Mouse (Mus musculus) liver, adult 2 months (tissue): ENCODE data around the gene H1fnt. TPM values are rescaled to one million over a fixed set of nuclear protein-coding genes. Genes with fewer than 3 reads are reported as not detected.

ENCODE experiments used
- DNase-seq: peaks from one replicate; pipeline ENCODE4 v3.0.0-alpha.2; 2011; ENCODE audit warnings: low read depth, low spot score; ENCODE audit errors: extremely low read depth
- H3K27ac ChIP-seq: fragments of 200-500 bp; replicated peaks from 2 replicates; pipeline ENCODE4 v1.5.1; 2012; ENCODE audit warnings: low read depth, mild to moderate bottlenecking, control low read depth, inconsistent platforms, low read length; ENCODE audit not compliant: insufficient read depth
- H3K27me3 ChIP-seq: fragments of 200-500 bp; 2 replicates; pipeline ENCODE4 v1.6.1; 2012; ENCODE audit warnings: mild to moderate bottlenecking, moderate library complexity, low read length, inconsistent platforms; ENCODE audit not compliant: control insufficient read depth, insufficient read depth
- H3K36me3 ChIP-seq: fragments of 200-500 bp; 2 replicates; pipeline ENCODE4 v1.6.1; 2012; ENCODE audit warnings: low read length, inconsistent platforms; ENCODE audit not compliant: control insufficient read depth, insufficient read depth
- H3K4me1 ChIP-seq: fragments of 200-500 bp; 2 replicates; pipeline ENCODE4 v1.6.1; 2011; ENCODE audit warnings: low read length; ENCODE audit not compliant: control insufficient read depth, insufficient read depth
- H3K4me3 ChIP-seq: fragments of 200-500 bp; 2 replicates; pipeline ENCODE4 v1.5.1; 2011; ENCODE audit warnings: low read depth, mild to moderate bottlenecking, control low read depth, low read length, moderate library complexity; ENCODE audit not compliant: insufficient read depth
- H3K79me2 ChIP-seq: fragments of 200-500 bp; 2 replicates; pipeline ENCODE4 v1.6.1; 2012; ENCODE audit warnings: inconsistent platforms, mild to moderate bottlenecking, low read length, moderate library complexity; ENCODE audit not compliant: control insufficient read depth, insufficient read depth
- H3K9ac ChIP-seq: fragments of 200-500 bp; 2 replicates; pipeline ENCODE4 v1.6.1; 2012; ENCODE audit warnings: low read depth, mild to moderate bottlenecking, control low read depth, inconsistent platforms, low read length
- CTCF ChIP-seq: fragments of 200-500 bp; IDR thresholded peaks from 2 replicates; pipeline ENCODE4 v1.5.1; 2011; ENCODE audit warnings: low read depth, low read length, control low read depth
- POLR2A ChIP-seq: fragments of 200-500 bp; IDR thresholded peaks from 2 replicates; pipeline ENCODE4 v1.6.1; 2011; ENCODE audit warnings: low read length, control low read depth; ENCODE audit not compliant: insufficient read depth; ENCODE audit errors: extremely low read depth
- WGBS: fragments of 180-500 bp; shearing (Covaris S2); methylation state at CpG from one replicate; pipeline ENCODE4 v1.1.7; 2018; 5-methylcytosine and 5-hydroxymethylcytosine counted together
- polyA plus RNA-seq: library from polyadenylated mRNA; depleted of rRNA; stranded (reverse); fragments of >200 nt; gene quantifications from 2 replicates; pipeline ENCODE4 v1.2.3, GENCODE M21; 2012
- total RNA-seq: library from RNA; depleted of rRNA; stranded (reverse); fragments of >200 nt; gene quantifications from 2 replicates; pipeline ENCODE4 v1.2.3, GENCODE M21; 2014

H1fnt gene
- total and polyA plus RNA-seq, 2 experiments, result not detected

- WGBS, result 94% methylated on average over 13 of the region's 13 CpGs
Measured at GRCm38 (mm10) chr15:98256271-98256670, 822 bp downstream of the H1fnt start.

GRCm38 (mm10) chr15:98235442-98235841 is 21.7 kb downstream of the H1fnt start:
- TF ChIP-seq POLR2A, result no peak
- TF ChIP-seq CTCF, result no peak
- H3K4me3 ChIP-seq, result no peak overlapping the region
- no peaks in the 10 kb centered on the region for H3K79me2 ChIP-seq
- H3K36me3 ChIP-seq, result no peaks in the 10 kb centered on the region
- 84% methylated on average over 4 of the region's 4 CpGs for WGBS
- no peak for DNase-seq
- no peaks in the 10 kb centered on the region for H3K4me1 ChIP-seq
- H3K9ac ChIP-seq, result no peak overlapping the region
- no peak overlapping the region for H3K27ac ChIP-seq
- H3K27me3 ChIP-seq, result no peaks in the 10 kb centered on the region; the same call in 1 of the 2 replicates

More at GRCm38 (mm10) chr15:98256271-98256670, 822 bp downstream of the H1fnt start:
- no peaks in the 10 kb centered on the region for H3K27me3 ChIP-seq
- no peak overlapping the region for H3K9ac ChIP-seq
- no peak overlapping the region for H3K27ac ChIP-seq
- no peaks in the 10 kb centered on the region for H3K79me2 ChIP-seq
- H3K4me1 ChIP-seq, result no peaks in the 10 kb centered on the region
- no peak for DNase-seq
- TF ChIP-seq POLR2A (no peak), CTCF (no peak)
- H3K4me3 ChIP-seq, result no peak overlapping the region
- H3K36me3 ChIP-seq, result no peaks in the 10 kb centered on the region

GRCm38 (mm10) chr15:98234350-98234749 is 22.7 kb downstream of the H1fnt start, which contains the start of gene Olfr286:
Gene Olfr286 (minus strand): TSS chr15:98234450.
- TF ChIP-seq POLR2A (no peak), CTCF (no peak)
- Histone ChIP-seq H3K27me3 (no peaks in the 10 kb centered on the region; the same call in 1 of the 2 replicates), H3K4me3 (no peak within 1 kb of the TSS), H3K9ac (no peak within 1 kb of the TSS), H3K79me2 (no peaks in the 10 kb centered on the region), H3K4me1 (no peaks in the 10 kb centered on the region), H3K27ac (no peak within 1 kb of the TSS), H3K36me3 (no peaks in the 10 kb centered on the region)
- no peak for DNase-seq
- 80% methylated on average over 4 of the region's 4 CpGs for WGBS

- 85% methylated on average over 7 of the region's 7 CpGs for WGBS
- 0 out of 2 replicates have a peak, but pooled peaks cover 2% of the 10 kb centered on the region for H3K27me3 ChIP-seq
- H3K79me2 ChIP-seq, result no peaks in the 10 kb centered on the region
- DNase-seq, result no peak
- H3K4me1 ChIP-seq, result no peaks in the 10 kb centered on the region
- H3K4me3 ChIP-seq, result no peak overlapping the region
- H3K9ac ChIP-seq, result no peak overlapping the region
- H3K36me3 ChIP-seq, result no peaks in the 10 kb centered on the region
- TF ChIP-seq CTCF (no peak), POLR2A (no peak)
- no peak overlapping the region for H3K27ac ChIP-seq
Measured at GRCm38 (mm10) chr15:98226096-98226495, 31.0 kb downstream of the H1fnt start.

- WGBS, result 54% methylated on average over 16 of the region's 16 CpGs
- H3K27ac ChIP-seq, result no peak overlapping the region
Measured at GRCm38 (mm10) chr15:98225610-98226009, 31.5 kb downstream of the H1fnt start.

GRCm38 (mm10) chr15:98222377-98222776 is 34.7 kb downstream of the H1fnt start:
- no peak overlapping the region for H3K4me3 ChIP-seq
- 0 out of 2 replicates have a peak, but pooled peaks cover 2% of the 10 kb centered on the region for H3K27me3 ChIP-seq
- H3K36me3 ChIP-seq, result no peaks in the 10 kb centered on the region
- TF ChIP-seq CTCF (no peak), POLR2A (no peak)
- no peak for DNase-seq
- no peak overlapping the region for H3K9ac ChIP-seq
- no peak overlapping the region for H3K27ac ChIP-seq
- H3K79me2 ChIP-seq, result no peaks in the 10 kb centered on the region
- no peaks in the 10 kb centered on the region for H3K4me1 ChIP-seq

More at GRCm38 (mm10) chr15:98225610-98226009, 31.5 kb downstream of the H1fnt start:
- no peak overlapping the region for H3K9ac ChIP-seq
- no peak for DNase-seq
- no peak overlapping the region for H3K4me3 ChIP-seq
- no peaks in the 10 kb centered on the region for H3K4me1 ChIP-seq
- no peaks in the 10 kb centered on the region for H3K36me3 ChIP-seq
- H3K27me3 ChIP-seq, result 0 out of 2 replicates have a peak, but pooled peaks cover 2% of the 10 kb centered on the region
- no peaks in the 10 kb centered on the region for H3K79me2 ChIP-seq
- TF ChIP-seq POLR2A, result no peak
- TF ChIP-seq CTCF, result no peak
